Mouse (Mus musculus) kidney, embryonic 14.5 days (tissue): Measurements from ENCODE around the gene Mapk6. TPM values are rescaled to one million over a fixed set of nuclear protein-coding genes. Genes with fewer than 3 reads are reported as not detected.

Experiments
- ATAC-seq: fragments of 200-750 bp; cut with Nextera tagmentation; 2 replicates; pipeline ENCODE4 v1.8.0; 2017; ENCODE audit warnings: moderate number of reproducible peaks, mild to moderate bottlenecking, moderate TSS enrichment, moderate library complexity; ENCODE audit not compliant: low FRiP score, low TSS enrichment
- H3K27ac ChIP-seq: fragments of 300-500 bp; sonication (generic); 2 replicates; pipeline ENCODE4 v1.5.1; 2014; ENCODE audit warnings: low read depth, mild to moderate bottlenecking, low read length, moderate library complexity, mixed read lengths
- H3K27me3 ChIP-seq: fragments of 300-500 bp; sonication (generic); 2 replicates; pipeline ENCODE4 v1.6.1; 2014; ENCODE audit warnings: mild to moderate bottlenecking, low read length; ENCODE audit not compliant: control insufficient read depth, insufficient read depth
- H3K36me3 ChIP-seq: fragments of 300-500 bp; sonication (generic); 2 replicates; pipeline ENCODE4 v1.6.1; 2014; ENCODE audit warnings: low read length, mixed read lengths; ENCODE audit not compliant: control insufficient read depth, insufficient read depth
- H3K4me1 ChIP-seq: fragments of 300-500 bp; sonication (generic); 2 replicates; pipeline ENCODE4 v1.6.1; 2014; ENCODE audit warnings: low read length, mixed read lengths; ENCODE audit not compliant: control insufficient read depth, insufficient read depth
- H3K4me2 ChIP-seq: fragments of 300-500 bp; sonication (generic); replicated peaks from 2 replicates; pipeline ENCODE4 v1.6.1; 2014; ENCODE audit warnings: low read depth, mild to moderate bottlenecking, low read length
- H3K4me3 ChIP-seq: fragments of 300-500 bp; sonication (generic); 2 replicates; pipeline ENCODE4 v1.5.1; 2014; ENCODE audit warnings: mild to moderate bottlenecking, low read length
- H3K9ac ChIP-seq: fragments of 300-500 bp; sonication (generic); 2 replicates; pipeline ENCODE4 v1.6.1; 2014; ENCODE audit warnings: low read depth, mild to moderate bottlenecking, low read length, moderate library complexity
- H3K9me3 ChIP-seq: fragments of 300-500 bp; sonication (generic); 2 replicates; pipeline ENCODE4 v1.6.1; 2016; ENCODE audit warnings: low read length; ENCODE audit not compliant: control insufficient read depth
- WGBS: fragments of 180-500 bp; shearing (Covaris S2); extraction: QIAGEN DNeasy Blood & Tissue Kit; methylation state at CpG from one replicate; pipeline ENCODE4 v1.1.7; 2014; 5-methylcytosine and 5-hydroxymethylcytosine counted together
- polyA plus RNA-seq: library from polyadenylated mRNA; unstranded; fragments of >200 nt; fragmentation: Nextera tagmentation; extraction: Ambion mirVana; gene quantifications from 2 replicates; pipeline ENCODE4 v1.2.1, GENCODE M21; 2014

Mapk6 gene
- polyA plus RNA-seq, 1 experiment from 2014 or later = 77.6 TPM

- ATAC-seq = no peak
These were observed 28.0 kb upstream of the Mapk6 start for GRCm38 (mm10) chr9:75437653-75438385.

GRCm38 (mm10) chr9:75435918-75436317 lies 26.1 kb upstream of the Mapk6 start:
- ATAC-seq = peak; percentile 89
- no peaks in the 10 kb centered on the region for H3K9me3 ChIP-seq
- no peak overlapping the region for H3K4me3 ChIP-seq
- no peaks in the 10 kb centered on the region for H3K27me3 ChIP-seq
- no peak overlapping the region for H3K27ac ChIP-seq
- 5% methylated on average over 12 of the region's 12 CpGs for WGBS
- H3K4me1 ChIP-seq = peaks cover 5% of the 10 kb centered on the region; the same call in 1 of the 2 replicates
- H3K9ac ChIP-seq = peak overlapping the region; percentile 31; the same call in 1 of the 2 replicates
- H3K4me2 ChIP-seq = no peak overlapping the region; the same call in 1 of the 2 replicates
- H3K36me3 ChIP-seq = no peaks in the 10 kb centered on the region

More at GRCm38 (mm10) chr9:75437653-75438385, 28.0 kb upstream of the Mapk6 start:
- Histone ChIP-seq H3K4me3 (no peak overlapping the region), H3K9ac (no peak overlapping the region), H3K36me3 (no peaks in the 10 kb centered on the region), H3K27me3 (no peaks in the 10 kb centered on the region), H3K9me3 (no peaks in the 10 kb centered on the region), H3K27ac (no peak overlapping the region), H3K4me1 (peaks cover 13% of the 10 kb centered on the region), H3K4me2 (no peak overlapping the region)
- 36% methylated on average over 6 of the region's 6 CpGs for WGBS

- H3K27ac ChIP-seq = no peak overlapping the region
- H3K9me3 ChIP-seq = no peaks in the 10 kb centered on the region
- no peaks in the 10 kb centered on the region for H3K27me3 ChIP-seq
- H3K4me2 ChIP-seq = no peak overlapping the region
- H3K36me3 ChIP-seq = no peaks in the 10 kb centered on the region
- ATAC-seq = no peak
- 89% methylated on average over 4 of the region's 4 CpGs for WGBS
- no peak overlapping the region for H3K4me3 ChIP-seq
- H3K9ac ChIP-seq = no peak overlapping the region
- peaks cover 5% of the 10 kb centered on the region; the same call in 1 of the 2 replicates for H3K4me1 ChIP-seq
These were observed 25.5 kb upstream of the Mapk6 start for GRCm38 (mm10) chr9:75435291-75435690.

- no peak overlapping the region for H3K4me2 ChIP-seq
- H3K27me3 ChIP-seq = no peaks in the 10 kb centered on the region
- H3K9me3 ChIP-seq = no peaks in the 10 kb centered on the region
- H3K9ac ChIP-seq = no peak overlapping the region
- H3K36me3 ChIP-seq = no peaks in the 10 kb centered on the region
- 68% methylated on average over 6 of the region's 6 CpGs for WGBS
- ATAC-seq = no peak
- H3K27ac ChIP-seq = no peak overlapping the region
- no peak overlapping the region for H3K4me3 ChIP-seq
- peaks cover 5% of the 10 kb centered on the region; the same call in 1 of the 2 replicates for H3K4me1 ChIP-seq
These were observed 25.1 kb upstream of the Mapk6 start for GRCm38 (mm10) chr9:75434872-75435271.

GRCm38 (mm10) chr9:75434172-75434793 lies 24.5 kb upstream of the Mapk6 start:
- Histone ChIP-seq H3K9ac (no peak overlapping the region), H3K4me1 (peaks cover 5% of the 10 kb centered on the region; the same call in 1 of the 2 replicates), H3K36me3 (no peaks in the 10 kb centered on the region), H3K27me3 (no peaks in the 10 kb centered on the region), H3K4me3 (no peak overlapping the region), H3K27ac (no peak overlapping the region), H3K4me2 (no peak overlapping the region), H3K9me3 (no peaks in the 10 kb centered on the region)
- ATAC-seq = 0 out of 2 replicates have a peak, but pooled peaks have one; percentile 45
- 30% methylated on average over 7 of the region's 7 CpGs for WGBS

- Histone ChIP-seq H3K4me1 (peaks cover 5% of the 10 kb centered on the region; the same call in 1 of the 2 replicates), H3K36me3 (no peaks in the 10 kb centered on the region), H3K4me3 (no peak overlapping the region), H3K9ac (no peak overlapping the region), H3K9me3 (no peaks in the 10 kb centered on the region), H3K27me3 (no peaks in the 10 kb centered on the region), H3K4me2 (no peak overlapping the region), H3K27ac (no peak overlapping the region)
- no peak for ATAC-seq
- 86% methylated on average over 3 of the region's 3 CpGs for WGBS
These were observed 22.9 kb upstream of the Mapk6 start for GRCm38 (mm10) chr9:75432694-75433093.

GRCm38 (mm10) chr9:75430822-75431621 lies 21.2 kb upstream of the Mapk6 start:
- ATAC-seq = no peak

GRCm38 (mm10) chr9:75429657-75430056 lies 19.9 kb upstream of the Mapk6 start:
- H3K4me2 ChIP-seq = no peak overlapping the region
- H3K27ac ChIP-seq = no peak overlapping the region
- 94% methylated on average over 1 of the region's 1 CpGs for WGBS
- H3K4me1 ChIP-seq = no peaks in the 10 kb centered on the region
- no peaks in the 10 kb centered on the region for H3K27me3 ChIP-seq
- ATAC-seq = no peak
- H3K9ac ChIP-seq = no peak overlapping the region
- H3K36me3 ChIP-seq = no peaks in the 10 kb centered on the region
- H3K4me3 ChIP-seq = no peak overlapping the region
- no peaks in the 10 kb centered on the region for H3K9me3 ChIP-seq

More at GRCm38 (mm10) chr9:75430822-75431621, 21.2 kb upstream of the Mapk6 start:
- Histone ChIP-seq H3K4me1 (peaks cover 2% of the 10 kb centered on the region; the same call in 1 of the 2 replicates), H3K36me3 (no peaks in the 10 kb centered on the region), H3K27ac (no peak overlapping the region), H3K4me2 (no peak overlapping the region), H3K9ac (no peak overlapping the region), H3K9me3 (no peaks in the 10 kb centered on the region), H3K27me3 (no peaks in the 10 kb centered on the region), H3K4me3 (no peak overlapping the region)
- 81% methylated on average over 16 of the region's 16 CpGs for WGBS
